Mouse (Mus musculus) liver, embryonic 14.5 days (tissue): Measurements from ENCODE around the gene Tmem165. TPM values are rescaled to one million over a fixed set of nuclear protein-coding genes. Genes with fewer than 3 reads are reported as not detected.

Experiments used
- ATAC-seq: fragments of 200-750 bp; cut with Nextera tagmentation; 2 replicates; pipeline ENCODE4 v1.8.0; 2017; ENCODE audit warnings: moderate number of reproducible peaks, mild to moderate bottlenecking, moderate library complexity; ENCODE audit not compliant: insufficient read depth
- DNase-seq, 3 experiments: peaks; one replicate each; pipeline ENCODE4 v3.0.0-alpha.2; 2012 to 2013; ENCODE audit warnings: low read depth in 3 of 3, low spot score in 3 of 3
- H3K27ac ChIP-seq: fragments of 300-500 bp; sonication (generic); 2 replicates; pipeline ENCODE4 v1.5.1; 2014; ENCODE audit warnings: moderate library complexity, mild to moderate bottlenecking, control low read depth, inconsistent platforms
- H3K27me3 ChIP-seq: fragments of 300-500 bp; sonication (generic); 2 replicates; pipeline ENCODE4 v1.6.1; 2014; ENCODE audit warnings: mild to moderate bottlenecking, low read length, moderate library complexity; ENCODE audit not compliant: control insufficient read depth, insufficient read depth
- H3K36me3 ChIP-seq: fragments of 300-500 bp; sonication (generic); replicated peaks from 2 replicates; pipeline ENCODE4 v1.6.1; 2014; ENCODE audit warnings: low read depth; ENCODE audit not compliant: control insufficient read depth, insufficient read depth
- H3K4me1 ChIP-seq, 2 experiments: fragments of 200-500 bp in 1 of 2; fragments of 300-500 bp in 1 of 2; sonication (generic) in 1 of 2; replicated peaks; 2 replicates each; pipeline ENCODE4 v1.6.1; 2012 to 2014; ENCODE audit warnings: antibody characterized with exemption in 1 of 2, inconsistent platforms in 1 of 2, low read length in 1 of 2; ENCODE audit not compliant: control insufficient read depth in 2 of 2, insufficient read depth in 2 of 2
- H3K4me2 ChIP-seq: fragments of 300-500 bp; sonication (generic); 2 replicates; pipeline ENCODE4 v1.6.1; 2014; ENCODE audit warnings: low read depth, mild to moderate bottlenecking, control low read depth, moderate library complexity
- H3K4me3 ChIP-seq, 2 experiments: fragments of 200-500 bp in 1 of 2; fragments of 300-500 bp in 1 of 2; sonication (generic) in 1 of 2; 2 replicates each; pipeline ENCODE4 v1.5.1; 2012 to 2014; ENCODE audit warnings: low read depth in 2 of 2, low read length in 2 of 2, mild to moderate bottlenecking in 2 of 2, control low read depth in 1 of 2, inconsistent platforms in 1 of 2, moderate library complexity in 1 of 2; ENCODE audit not compliant: insufficient read depth in 1 of 2
- H3K9ac ChIP-seq: fragments of 300-500 bp; sonication (generic); replicated peaks from 2 replicates; pipeline ENCODE4 v1.6.1; 2014; ENCODE audit warnings: mild to moderate bottlenecking, control low read depth, moderate library complexity
- H3K9me3 ChIP-seq: fragments of 300-500 bp; sonication (generic); 2 replicates; pipeline ENCODE4 v1.6.1; 2016; ENCODE audit warnings: low read length, mixed read lengths; ENCODE audit not compliant: control insufficient read depth
- CTCF ChIP-seq: IDR thresholded peaks from 2 replicates; pipeline ENCODE4 v1.5.1; 2016; ENCODE audit warnings: antibody characterized with exemption, low read depth, control low read depth
- EP300 ChIP-seq: IDR thresholded peaks from 2 replicates; pipeline ENCODE4 v1.6.1; 2016; ENCODE audit warnings: antibody characterized with exemption, low read depth
- WGBS: fragments of 180-500 bp; shearing (Covaris S2); extraction: QIAGEN DNeasy Blood & Tissue Kit; methylation state at CpG from one replicate; pipeline ENCODE4 v1.1.7; 2014; ENCODE audit not compliant: insufficient replicate concordance; 5-methylcytosine and 5-hydroxymethylcytosine counted together
- polyA plus RNA-seq, 2 experiments: library from polyadenylated mRNA; depleted of rRNA in 1 of 2; stranded (reverse) in 1 of 2; unstranded in 1 of 2; fragments of >200 nt; fragmentation: Nextera tagmentation in 1 of 2; extraction: Ambion mirVana in 1 of 2; gene quantifications; 2 replicates each; pipeline versions ENCODE4 v1.2.1 to v1.2.3; 2012 to 2014

Tmem165 gene
- polyA plus RNA-seq, 2 experiments, result 23.8 to 34.5 TPM

DNA sequence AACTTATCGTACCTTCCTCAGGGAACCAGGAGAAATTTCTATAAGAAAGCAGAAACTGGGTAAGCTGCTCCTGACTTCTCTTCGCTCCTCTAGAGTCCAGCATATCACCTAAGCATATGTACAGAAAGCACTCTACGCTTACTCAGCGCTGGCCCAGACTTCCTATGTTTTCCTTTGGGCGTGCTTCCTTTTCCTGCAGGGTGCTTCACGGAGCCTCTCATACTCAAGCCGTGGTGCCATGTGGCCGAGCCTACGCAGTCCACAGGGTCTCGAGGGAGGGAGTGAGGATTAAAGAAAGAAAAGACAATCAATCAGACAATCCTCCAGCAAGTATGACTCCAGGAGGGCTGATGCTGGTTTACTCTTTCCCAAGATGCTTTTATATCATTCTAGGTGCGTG, 6.8 kb upstream of the Tmem165 start:
- DNase-seq, result no peak
- 37% methylated on average over 11 of the region's 11 CpGs for WGBS
- ATAC-seq, result no peak
- Histone ChIP-seq H3K4me1 (peaks cover 2% of the 10 kb centered on the region in 2 experiments; a peak in 1 of 4 replicates), H3K36me3 (no peaks in the 10 kb centered on the region), H3K9me3 (no peaks in the 10 kb centered on the region), H3K27me3 (no peaks in the 10 kb centered on the region), H3K27ac (no peak overlapping the region), H3K4me3 (no peak overlapping the region), H3K4me2 (no peak overlapping the region), H3K9ac (no peak overlapping the region)
- TF ChIP-seq CTCF (no peak), EP300 (no peak)

GRCm38 (mm10) chr5:76177664-76178063, 6.0 kb upstream of the Tmem165 start:
- Histone ChIP-seq H3K9ac (no peak overlapping the region), H3K36me3 (no peaks in the 10 kb centered on the region), H3K4me3 (no peak overlapping the region), H3K27ac (no peak overlapping the region), H3K4me2 (no peak overlapping the region), H3K4me1 (peaks cover 2% of the 10 kb centered on the region in 2 experiments; a peak in 1 of 4 replicates), H3K9me3 (no peaks in the 10 kb centered on the region), H3K27me3 (no peaks in the 10 kb centered on the region)
- DNase-seq, result no peak
- TF ChIP-seq CTCF, result no peak
- TF ChIP-seq EP300, result no peak
- no peak for ATAC-seq
- WGBS, result 43% methylated on average over 7 of the region's 7 CpGs

GRCm38 (mm10) chr5:76179171-76179570, 4.5 kb upstream of the Tmem165 start:
- no peak for TF ChIP-seq CTCF
- no peak for TF ChIP-seq EP300
- peaks cover 2 to 5% of the 10 kb centered on the region in 2 experiments; a peak in 3 of 4 replicates for H3K4me1 ChIP-seq
- H3K27ac ChIP-seq, result no peak overlapping the region
- no peak overlapping the region for H3K9ac ChIP-seq
- no peaks in the 10 kb centered on the region for H3K27me3 ChIP-seq
- no peak overlapping the region for H3K4me3 ChIP-seq
- no peaks in the 10 kb centered on the region for H3K36me3 ChIP-seq
- no peaks in the 10 kb centered on the region for H3K9me3 ChIP-seq
- 83% methylated on average over 5 of the region's 5 CpGs for WGBS
- ATAC-seq (no peak), DNase-seq (no peak)
- H3K4me2 ChIP-seq, result no peak overlapping the region

DNA sequence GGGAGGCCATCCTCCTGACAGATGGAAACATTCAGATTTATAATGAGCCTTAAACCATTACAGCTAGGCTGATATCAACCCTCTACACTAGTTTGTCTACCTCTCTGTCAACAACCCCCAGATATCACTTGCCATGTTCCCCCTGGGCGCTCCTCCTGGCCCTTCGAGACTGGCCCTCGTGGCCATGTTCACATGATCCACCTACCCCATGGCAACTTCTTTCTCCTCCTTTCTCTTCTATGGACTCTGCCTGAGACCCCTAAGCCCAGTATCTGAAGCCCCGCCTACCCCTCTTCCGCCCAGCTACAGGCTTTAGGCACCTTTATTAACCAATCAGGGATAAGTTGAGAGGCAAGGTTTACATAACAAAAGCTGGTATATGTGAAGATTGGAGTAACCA, 3.9 kb upstream of the Tmem165 start:
- H3K4me2 ChIP-seq, result no peak overlapping the region
- H3K9ac ChIP-seq, result no peak overlapping the region
- no peaks in the 10 kb centered on the region for H3K27me3 ChIP-seq
- DNase-seq, result no peak
- peaks cover 2 to 8% of the 10 kb centered on the region in 2 experiments for H3K4me1 ChIP-seq
- H3K9me3 ChIP-seq, result no peaks in the 10 kb centered on the region
- H3K36me3 ChIP-seq, result no peaks in the 10 kb centered on the region
- no peak for TF ChIP-seq EP300
- ATAC-seq, result no peak
- no peak overlapping the region for H3K4me3 ChIP-seq
- WGBS, result 73% methylated on average over 5 of the region's 5 CpGs
- no peak overlapping the region for H3K27ac ChIP-seq

GRCm38 (mm10) chr5:76182326-76182725, 1.4 kb upstream of the Tmem165 start:
- H3K4me2 ChIP-seq, result no peak overlapping the region

More at GRCm38 (mm10) chr5:76182326-76182725, 1.4 kb upstream of the Tmem165 start:
- ATAC-seq, result no peak
- peaks cover 11 to 19% of the 10 kb centered on the region in 2 experiments for H3K4me1 ChIP-seq
- no peak overlapping the region for H3K9ac ChIP-seq
- H3K27ac ChIP-seq, result no peak overlapping the region
- H3K9me3 ChIP-seq, result no peaks in the 10 kb centered on the region
- 79% methylated on average over 3 of the region's 3 CpGs for WGBS
- H3K36me3 ChIP-seq, result no peaks in the 10 kb centered on the region
- no peak for DNase-seq
- TF ChIP-seq EP300 (no peak), CTCF (no peak)
- no peaks in the 10 kb centered on the region for H3K27me3 ChIP-seq
- H3K4me3 ChIP-seq, result no peak overlapping the region
